21 mouse cellular contexts compared by ENCODE assay signal in the genomic region with DNA sequence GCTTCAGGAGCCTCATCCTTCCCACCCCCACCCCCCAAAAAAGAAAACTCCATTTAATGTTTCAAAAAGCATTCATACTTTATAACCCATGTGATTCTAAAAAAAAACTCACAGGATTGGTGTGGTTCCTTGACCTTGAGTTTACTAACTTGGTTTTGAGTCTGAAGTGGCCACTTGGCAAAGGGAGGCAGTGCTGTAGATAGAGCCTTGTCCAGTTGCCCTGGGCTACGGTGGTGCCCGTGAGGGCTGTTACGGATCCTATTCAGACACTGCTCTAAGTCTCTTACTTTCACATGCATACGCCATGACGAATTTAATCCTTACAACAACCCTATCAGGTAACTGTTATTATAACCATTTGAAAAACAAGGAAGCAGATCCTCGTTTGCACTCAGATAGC. TPM values are rescaled to one million over a fixed set of nuclear protein-coding genes. Genes with fewer than 3 reads are reported as not detected.
DNase-seq lines count a peak whose midpoint lies in the region; TF ChIP-seq lines count a peak whose summit lies in the region.
"Had no signal": no experiment of that assay in that cellular context is flagged by ENCODE, and none has a peak within 500 bp of the region (broad histone marks: within the 10 kb centered on the region; RNA-seq: fewer than 3 reads in every experiment).

No protein-coding gene starts in this region.

- no peak for TF ChIP-seq POLR2A in cerebellum, adult 2 months (IDR thresholded peaks at IDR 0.05; ENCODE audit: borderline replicate concordance, insufficient read depth, low read length)

- no peak for TF ChIP-seq CTCF in cerebellum, adult 2 months (IDR thresholded peaks at IDR 0.05; ENCODE audit: borderline replicate concordance, insufficient read depth, low read depth, low read length)

- 80% methylated on average over 6 of the region's 6 CpGs for WGBS in cerebellum, adult 2 months

- H3K27ac ChIP-seq in cerebellum, adult 2 months (ENCODE audit: insufficient read depth, low read length) = 0 out of 2 replicates have a peak overlapping the region, but pooled peaks have one; percentile 76
- H3K27ac ChIP-seq: embryonic facial prominence, embryonic 10.5 days; embryonic facial prominence, embryonic 12.5 days; forebrain, embryonic 13.5 days; forebrain, embryonic 15.5 days had no signal

- peaks cover 10% of the 10 kb centered on the region for H3K4me1 ChIP-seq in cerebellum, adult 2 months (ENCODE audit: control insufficient read depth, insufficient read depth, low read length)

- no peak for DNase-seq in cerebellum, adult 2 months
- no peak for DNase-seq in cerebellum, postnatal 14 days
- peak; percentile 58 to 78 for DNase-seq in lung, adult 18-20 months
- no peak for DNase-seq in lung, postnatal 25 days (ENCODE audit: low spot score)
- peak; percentile 80 for DNase-seq in lung, postnatal 36 days
- DNase-seq in lung, postnatal 4 days = no peak
- peak; percentile 44 for DNase-seq in adipocyte (ENCODE audit: low spot score)
- DNase-seq: adrenal gland, adult 8-10 months; adrenal gland, postnatal 14 days; adrenal gland, postnatal 36 days; B cell, adult 2 months; forebrain, postnatal 0 days had no signal

- H3K4me3 ChIP-seq in cerebellum, adult 2 months (replicated peaks; ENCODE audit: insufficient read depth, low read depth, low read length) = no peak overlapping the region
- H3K4me3 ChIP-seq: embryonic facial prominence, embryonic 10.5 days; embryonic facial prominence, embryonic 12.5 days; forebrain, embryonic 13.5 days; forebrain, embryonic 15.5 days had no signal

- H3K27me3 ChIP-seq in cerebellum, adult 2 months (ENCODE audit: control insufficient read depth, insufficient read depth, low read length) = no peaks in the 10 kb centered on the region
- H3K27me3 ChIP-seq: CH12.LX, Patski had no signal

RNA-seq across cellular contexts. Expression of a gene that starts 0.6 kb away (rescaled TPM):
- 209 and 244 TPM in 2 replicates for polyA plus RNA-seq in cerebellum, adult 2 months (2012; rRNA removed)
- polyA plus RNA-seq: activated CD4-positive, CD25-positive, alpha-beta regulatory T cell, adult 4 months; CD4-positive, CD25-positive, alpha-beta regulatory T cell, adult 4 months; G1E had no signal

RNA-seq across cellular contexts. Expression of a gene that starts 8.9 kb away (rescaled TPM):
- polyA plus RNA-seq in cerebellum, adult 2 months (2012; rRNA removed) = 8.8 and 11.3 TPM in 2 replicates

RNA-seq across cellular contexts. Expression of a gene that starts 17.6 kb away (rescaled TPM):
- polyA plus RNA-seq in cerebellum, adult 2 months (2012; rRNA removed) = 1.1 and 1.4 TPM in 2 replicates
- polyA plus RNA-seq: G1E, Patski had no signal

RNA-seq across cellular contexts. Expression of a gene that starts 25.7 kb away (rescaled TPM):
- 94.0 and 96.5 TPM in 2 replicates for polyA plus RNA-seq in cerebellum, adult 2 months (2012; rRNA removed)

RNA-seq across cellular contexts. Expression of a gene that starts 27.7 kb away (rescaled TPM):
- 9.7 and 10.3 TPM in 2 replicates for polyA plus RNA-seq in cerebellum, adult 2 months (2012; rRNA removed)

Comparison
In these comparisons a context has a peak if more than half of its experiments do, and no peak if none do; other contexts are left out.
1. DNase-seq: peak in lung, adult 18-20 months (2 of 2), lung, postnatal 36 days (single experiment) and adipocyte (single experiment); none in cerebellum, adult 2 months (0 of 2), cerebellum, postnatal 14 days (0 of 2), lung, postnatal 25 days (single experiment) and lung, postnatal 4 days (0 of 2).